Comparison of ENCODE assay signal across 8 mouse cellular contexts in genomic region chr15:98707766-98708372, GRCm38 (mm10). TPM values are rescaled to one million over a fixed set of nuclear protein-coding genes. Genes with fewer than 3 reads are reported as not detected.
DNase-seq lines count a peak whose midpoint lies in the region; ATAC-seq and TF ChIP-seq lines count a peak whose summit lies in the region.

TSS of gene Ccdc65 (plus strand) at chr15:98708207.

- TF ChIP-seq CTCF in cortical plate, adult 2 months (IDR thresholded peaks at IDR 0.05; ENCODE audit: extremely low read depth, insufficient read depth, low read length) = peak; percentile 68

- intact Hi-C loops in left cerebral cortex, postnatal 10 days (cut with DNase I) = loop anchor here (10.0 kb wide), 1 partner anchor 133 kb away; the partner anchor contains the start of genes 4930415O20Rik and Ccnt1

- H3K27me3 ChIP-seq in intestine, embryonic 14.5 days (replicated peaks; ENCODE audit: control insufficient read depth, insufficient read depth, low read length) = peaks cover 16% of the 10 kb centered on the region

- no peaks in the 10 kb centered on the region for H3K36me3 ChIP-seq in intestine, embryonic 14.5 days (ENCODE audit: control insufficient read depth, insufficient read depth, low read length)

- no peak within 1 kb of the TSS for H3K9ac ChIP-seq in intestine, embryonic 14.5 days (ENCODE audit: low read length)

- H3K9me3 ChIP-seq in intestine, embryonic 14.5 days (ENCODE audit: control insufficient read depth, low read length) = no peaks in the 10 kb centered on the region

- DNase-seq in adrenal gland, adult 18-20 months (ENCODE audit: low spot score in 2 of 2) = peak; percentile 67 to 76
- DNase-seq in gastrocnemius, postnatal 25 days = peak; percentile 71
- peak; percentile 81 for DNase-seq in intestine, embryonic 14.5 days (ENCODE audit: low spot score)
- peak; percentile 85 to 89 for DNase-seq in left cerebral cortex, postnatal 10 days (ENCODE audit: extremely low spot score in 1 of 2, low spot score in 2 of 2)
- peak; percentile 91 to 93 for DNase-seq in right cerebral cortex, postnatal 10 days (ENCODE audit: low spot score in 2 of 2)
- DNase-seq in urinary bladder, postnatal 4 days (ENCODE audit: low spot score in 2 of 2) = peak; percentile 75 to 84

- H3K4me2 ChIP-seq in intestine, embryonic 14.5 days (ENCODE audit: low read length) = peak within 1 kb of the TSS; percentile 55

- no peaks in the 10 kb centered on the region for H3K4me1 ChIP-seq in cortical plate, adult 2 months (ENCODE audit: control insufficient read depth, insufficient read depth, low read length)
- H3K4me1 ChIP-seq in intestine, embryonic 14.5 days (replicated peaks; ENCODE audit: control insufficient read depth, insufficient read depth, low read length) = no peaks in the 10 kb centered on the region

- TF ChIP-seq POLR2A in cortical plate, adult 2 months (IDR thresholded peaks at IDR 0.05; ENCODE audit: extremely low read depth, insufficient read depth, low read length) = peak; percentile 59; the same call in 1 of the 2 replicates

- H3K4me3 ChIP-seq in cortical plate, adult 2 months (ENCODE audit: insufficient read depth, low read length) = peak within 1 kb of the TSS; percentile 45
- peak within 1 kb of the TSS; percentile 30 for H3K4me3 ChIP-seq in intestine, embryonic 14.5 days (ENCODE audit: low read depth, low read length)

- 21% methylated on average over 16 of the region's 16 CpGs for WGBS in intestine, embryonic 14.5 days

- no peak for ATAC-seq in intestine, embryonic 14.5 days (replicated peaks; ENCODE audit: low FRiP score, low TSS enrichment, low read depth)
- peak; percentile 100 for ATAC-seq in megakaryocyte progenitor cell, adult 5-6 weeks (replicated peaks; ENCODE audit: poor library complexity)

- no peak within 1 kb of the TSS for H3K27ac ChIP-seq in cortical plate, adult 2 months (ENCODE audit: insufficient read depth, low read length)
- no peak within 1 kb of the TSS for H3K27ac ChIP-seq in intestine, embryonic 14.5 days (ENCODE audit: low read depth)

RNA-seq across cellular contexts. Expression of gene Ccdc65, which starts in this region (rescaled TPM):
- total RNA-seq in adrenal gland, adult 18-20 months (2021) = under 1 TPM; 0.43 to 0.45 TPM
- 9.3 and 10.6 TPM in 2 replicates for polyA plus RNA-seq in cortical plate, adult 2 months (2012; rRNA removed)
- not detected for total RNA-seq in gastrocnemius, postnatal 25 days (2021)
- 0.57 and 1.6 TPM in 2 replicates for polyA plus RNA-seq in intestine, embryonic 14.5 days (2014; fragmentation: Nextera tagmentation; extraction: Ambion mirVana)
- total RNA-seq in left cerebral cortex, postnatal 10 days (2021) = 10 to 100 TPM; 13.6 to 14.5 TPM
- not detected in 2 replicates for total RNA-seq in megakaryocyte progenitor cell, adult 5-6 weeks (2015)
- total RNA-seq in megakaryocyte progenitor cell, adult 5-6 weeks (2017) = not detected in 2 replicates

Comparison
In these comparisons a context has a peak if more than half of its experiments do, and no peak if none do; other contexts are left out.
1. RNA of gene Ccdc65 (total RNA-seq): 13.6 to 14.5 TPM in left cerebral cortex, postnatal 10 days; 0.43 to 0.45 TPM in adrenal gland, adult 18-20 months, not detected in gastrocnemius, postnatal 25 days and not detected in megakaryocyte progenitor cell, adult 5-6 weeks; every median in the first group is over 10 times any median in the second.
2. Peak in DNase-seq in adrenal gland, adult 18-20 months; RNA of the gene not detected or under 1 TPM.
3. Peak in DNase-seq in gastrocnemius, postnatal 25 days; RNA of the gene not detected or under 1 TPM.
4. Peak in ATAC-seq in megakaryocyte progenitor cell, adult 5-6 weeks; RNA of the gene not detected or under 1 TPM.
5. Peak in every context shown above with its lines, with median percentiles within 50 percentile points of each other: DNase-seq.